Mouse (Mus musculus): ENCODE data around the gene Tmed9. TPM values are rescaled to one million over a fixed set of nuclear protein-coding genes. Genes with fewer than 3 reads are reported as not detected.
A peak's percentile ranks its signal among the peaks of the same experiment; 100 is the strongest.

Tmed9 gene
- total RNA-seq (2021) (100 to 1,000 TPM; 127 to 184 TPM), polyA plus RNA-seq (2012; rRNA removed) (54.9 and 71.9 TPM in 2 replicates)
- long read RNA-seq, transcript Tmed9-201 (5 exons, 1,420 nt): major isoform, 102 of 115 reads
- long read RNA-seq, partial matches to known transcripts: 12 of 115 reads
- long read RNA-seq, other reads (novel, unspliced or antisense): 1 of 115 reads

GRCm38 (mm10) chr13:55573432-55573831 lies at the start of gene Tmed9:
Gene Tmed9, plus strand, starts transcription at chr13:55573732.
- DNase-seq: no peak

- DNase-seq: no peak
These were observed 49.5 kb upstream of the Tmed9 start for GRCm38 (mm10) chr13:55523951-55524600.

GRCm38 (mm10) chr13:55525733-55526553 lies 47.6 kb upstream of the Tmed9 start:
- no peak for DNase-seq

- no peak for DNase-seq
These were observed 46.3 kb upstream of the Tmed9 start for GRCm38 (mm10) chr13:55527212-55527611.

- DNase-seq: no peak
These were observed 45.4 kb upstream of the Tmed9 start for GRCm38 (mm10) chr13:55527834-55528772.

GRCm38 (mm10) chr13:55529198-55529915 lies 44.2 kb upstream of the Tmed9 start, which contains the start of gene Dok3:
Gene Dok3, minus strand, starts transcription at chr13:55529296.
- DNase-seq: peak; percentile 41

GRCm38 (mm10) chr13:55535191-55535590 lies 38.3 kb upstream of the Tmed9 start:
- no peak for DNase-seq

GRCm38 (mm10) chr13:55535796-55536193 lies 37.7 kb upstream of the Tmed9 start:
- DNase-seq: no peak

GRCm38 (mm10) chr13:55536194-55537175 lies 37.0 kb upstream of the Tmed9 start, which contains the start of gene Ddx41:
Gene Ddx41, minus strand, starts transcription at chr13:55536658.
- peak; percentile 100 for DNase-seq

GRCm38 (mm10) chr13:55540933-55541332 lies 32.6 kb upstream of the Tmed9 start:
- no peak for DNase-seq

- DNase-seq: no peak
These were observed 30.6 kb upstream of the Tmed9 start for GRCm38 (mm10) chr13:55542891-55543290.

- no peak for DNase-seq
These were observed 30.1 kb upstream of the Tmed9 start for GRCm38 (mm10) chr13:55543447-55543846.

GRCm38 (mm10) chr13:55544792-55545191 lies 28.7 kb upstream of the Tmed9 start:
- no peak for DNase-seq

GRCm38 (mm10) chr13:55547916-55548315 lies 25.6 kb upstream of the Tmed9 start:
- no peak for DNase-seq

GRCm38 (mm10) chr13:55548426-55548825 lies 25.1 kb upstream of the Tmed9 start:
- peak; percentile 83 for DNase-seq

GRCm38 (mm10) chr13:55549061-55549460 lies 24.5 kb upstream of the Tmed9 start:
- DNase-seq: peak; percentile 19

GRCm38 (mm10) chr13:55555921-55556320 lies 17.6 kb upstream of the Tmed9 start:
- no peak for DNase-seq

- no peak for DNase-seq
These were observed 16.0 kb upstream of the Tmed9 start for GRCm38 (mm10) chr13:55557499-55557898.

- no peak for DNase-seq
These were observed 10.2 kb upstream of the Tmed9 start for GRCm38 (mm10) chr13:55563266-55563879.
